Mouse (Mus musculus) heart, adult 2 months (tissue): ENCODE results near the gene Cyb5r2. TPM values are rescaled to one million over a fixed set of nuclear protein-coding genes. Genes with fewer than 3 reads are reported as not detected.

Source experiments
- DNase-seq, 2 experiments: peaks; one replicate each; pipeline ENCODE4 v3.0.0; 2021
- H3K27ac ChIP-seq: fragments of 200-600 bp; 2 replicates; pipeline ENCODE4 v1.8.1; 2022
- H3K27me3 ChIP-seq: fragments of 200-500 bp; 2 replicates; pipeline ENCODE4 v1.6.1; 2012; ENCODE audit warnings: mild to moderate bottlenecking, low read length, inconsistent platforms, mixed read lengths; ENCODE audit not compliant: control insufficient read depth, insufficient read depth
- H3K36me3 ChIP-seq: fragments of 200-500 bp; 2 replicates; pipeline ENCODE4 v1.6.1; 2012; ENCODE audit warnings: low read length, inconsistent platforms; ENCODE audit not compliant: control insufficient read depth, insufficient read depth
- H3K4me1 ChIP-seq: fragments of 200-500 bp; 2 replicates; pipeline ENCODE4 v1.6.1; 2011; ENCODE audit warnings: low read length; ENCODE audit not compliant: control insufficient read depth, insufficient read depth
- H3K4me3 ChIP-seq: fragments of 200-600 bp; 2 replicates; pipeline ENCODE4 v1.8.1; 2022
- H3K79me2 ChIP-seq: fragments of 200-500 bp; replicated peaks from 2 replicates; pipeline ENCODE4 v1.6.1; 2012; ENCODE audit warnings: mild to moderate bottlenecking, inconsistent platforms, low read length, moderate library complexity, mixed read lengths; ENCODE audit not compliant: control insufficient read depth, insufficient read depth
- H3K9ac ChIP-seq: fragments of 200-500 bp; 2 replicates; pipeline ENCODE4 v1.6.1; 2012; ENCODE audit warnings: low read depth, mild to moderate bottlenecking, control low read depth, inconsistent platforms, low read length, mixed read lengths
- CTCF ChIP-seq: fragments of 200-600 bp; IDR thresholded peaks from 2 replicates; pipeline ENCODE4 v1.8.1; 2022; ENCODE audit warnings: antibody characterized with exemption, mild to moderate bottlenecking, moderate library complexity
- EP300 ChIP-seq: fragments of 200-500 bp; IDR thresholded peaks from 2 replicates; pipeline ENCODE4 v1.6.1; 2011; ENCODE audit warnings: low read depth, low read length, control low read depth; ENCODE audit not compliant: insufficient read depth
- POLR2A ChIP-seq: fragments of 200-500 bp; IDR thresholded peaks from 2 replicates; pipeline ENCODE4 v1.6.1; 2011; ENCODE audit warnings: mild to moderate bottlenecking, low read depth, low read length, control low read depth; ENCODE audit not compliant: insufficient read depth
- WGBS: fragments of 180-500 bp; shearing (Covaris S2); methylation state at CpG from one replicate; pipeline ENCODE4 v1.1.7; 2018; 5-methylcytosine and 5-hydroxymethylcytosine counted together
- intact Hi-C: fragments of 180-260 bp; cut with DNase I; formaldehyde crosslinking; loops from one replicate; pipeline ENCODE4 v1.15.1; 2025
- polyA plus RNA-seq: library from polyadenylated mRNA; depleted of rRNA; stranded (reverse); fragments of >200 nt; gene quantifications from 2 replicates; pipeline ENCODE4 v1.2.3, GENCODE M21; 2012
- total RNA-seq, 2 experiments: library from RNA; stranded (reverse); gene quantifications; 2 replicates each; pipeline ENCODE4 v1.2.3; 2021

Gene Cyb5r2
- total and polyA plus RNA-seq, 3 experiments, result 0.08 TPM; not detected in 2

DNA sequence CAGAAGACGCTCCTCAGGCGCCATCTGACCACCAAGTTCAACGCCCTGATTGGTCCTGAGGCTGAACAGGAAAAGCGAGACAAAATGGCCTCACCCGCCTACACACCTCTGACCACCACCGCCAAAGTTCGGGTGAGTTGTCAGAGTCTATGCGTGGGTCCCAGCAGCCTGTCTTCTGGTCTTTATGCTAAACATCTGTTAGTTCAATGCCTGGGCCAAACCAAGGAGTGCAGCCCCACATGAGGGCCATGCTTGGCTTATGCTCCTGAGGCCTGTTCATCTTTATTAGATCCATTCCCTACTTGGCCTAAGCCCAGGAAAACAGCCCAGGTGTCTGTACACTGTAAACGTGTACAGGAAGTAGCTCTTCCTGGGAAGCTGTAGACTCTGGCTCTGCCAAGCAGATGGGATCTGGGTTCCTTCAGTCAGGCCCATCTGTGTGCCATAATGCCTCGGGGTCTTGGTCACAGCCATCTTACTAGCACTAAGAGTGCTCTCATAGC lies 14.8 kb downstream of the Cyb5r2 start:
- Histone ChIP-seq H3K9ac (no peak overlapping the region), H3K36me3 (no peaks in the 10 kb centered on the region), H3K79me2 (no peaks in the 10 kb centered on the region), H3K27me3 (no peaks in the 10 kb centered on the region), H3K27ac (no peak overlapping the region), H3K4me1 (no peaks in the 10 kb centered on the region), H3K4me3 (no peak overlapping the region)
- intact Hi-C loops, result loop anchor here (10.0 kb wide), 1 partner anchor 148 kb away; the partner anchor contains the start of gene Ppfibp2
- no peak for DNase-seq
- TF ChIP-seq CTCF, result no peak
- TF ChIP-seq POLR2A, result no peak
- TF ChIP-seq EP300, result no peak
- WGBS, result 80% methylated on average over 10 of the region's 10 CpGs

DNA sequence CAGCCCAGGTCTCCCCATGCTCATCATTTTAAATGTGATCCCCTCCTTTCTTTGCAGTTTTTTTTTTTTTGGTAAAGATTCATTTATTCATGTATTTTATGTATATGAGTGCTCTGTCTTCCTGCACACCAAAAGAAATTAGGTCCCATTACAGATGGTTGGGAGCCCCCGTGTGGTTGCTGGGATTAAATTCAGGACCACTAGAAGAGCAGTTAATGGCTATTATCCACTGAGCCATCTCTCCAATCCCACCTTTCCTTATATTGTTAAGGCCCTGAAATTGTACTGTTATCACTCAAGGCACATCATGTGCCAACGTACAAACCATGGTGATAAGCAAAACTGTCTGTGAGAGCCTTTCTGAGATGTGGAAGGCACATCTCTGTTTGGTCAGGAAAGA lies 19.1 kb downstream of the Cyb5r2 start:
- DNase-seq, result no peak
- Histone ChIP-seq H3K79me2 (no peaks in the 10 kb centered on the region), H3K36me3 (no peaks in the 10 kb centered on the region), H3K4me1 (no peaks in the 10 kb centered on the region), H3K4me3 (no peak overlapping the region), H3K9ac (no peak overlapping the region), H3K27me3 (no peaks in the 10 kb centered on the region), H3K27ac (no peak overlapping the region)
- 26% methylated on average over 2 of the region's 2 CpGs for WGBS
- intact Hi-C loops, result no loop called here
- TF ChIP-seq POLR2A, result no peak
- TF ChIP-seq EP300, result no peak
- peak; percentile 43 for TF ChIP-seq CTCF

DNA sequence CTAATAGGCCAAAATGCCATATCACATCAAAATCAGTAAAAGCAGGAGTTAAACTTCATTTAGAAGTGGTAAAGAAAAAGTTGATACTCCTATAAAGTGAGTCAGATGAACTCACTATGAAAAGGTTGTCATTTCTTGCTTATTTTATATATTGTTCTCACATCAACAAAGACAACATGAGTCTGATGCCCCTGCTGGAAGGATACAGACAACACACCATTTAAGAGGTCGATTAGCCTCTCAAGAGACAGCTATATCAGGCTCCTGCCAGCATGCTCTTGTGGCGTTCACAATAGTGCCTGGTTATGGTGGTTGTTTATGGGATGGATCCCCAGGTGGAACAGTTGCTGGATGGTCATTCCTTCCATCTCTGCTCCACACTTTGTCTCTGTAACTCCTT lies 24.7 kb downstream of the Cyb5r2 start:
- DNase-seq, result no peak
- 53% methylated on average over 2 of the region's 2 CpGs for WGBS
- peak; percentile 20 for TF ChIP-seq CTCF
- TF ChIP-seq EP300, result no peak

DNA sequence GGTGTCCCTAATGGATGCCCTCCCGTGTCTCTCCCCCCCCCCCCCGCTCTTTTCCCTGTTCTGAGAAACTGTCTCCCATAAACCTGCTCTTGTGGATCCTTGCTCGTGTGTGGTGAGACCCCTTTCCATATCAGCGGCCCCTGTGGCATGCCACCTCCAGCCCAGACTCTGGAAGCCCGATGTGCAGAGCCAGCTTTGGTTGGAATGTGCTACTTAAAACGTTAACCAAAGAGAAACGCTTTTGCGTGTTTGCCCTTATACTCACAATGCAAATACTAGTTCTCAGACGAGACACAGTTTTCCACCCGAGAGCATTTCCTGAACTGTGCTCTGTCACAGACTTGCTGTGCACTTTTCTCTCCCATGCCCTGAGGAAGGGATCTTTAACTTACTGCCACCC lies 27.2 kb downstream of the Cyb5r2 start:
- no peak for DNase-seq
- no peak overlapping the region for H3K4me3 ChIP-seq
- H3K27me3 ChIP-seq, result no peaks in the 10 kb centered on the region
- intact Hi-C loops, result no loop called here
- H3K9ac ChIP-seq, result no peak overlapping the region
- no peaks in the 10 kb centered on the region for H3K36me3 ChIP-seq
- H3K79me2 ChIP-seq, result no peaks in the 10 kb centered on the region
- WGBS, result 79% methylated on average over 10 of the region's 10 CpGs
- TF ChIP-seq EP300 (no peak), CTCF (no peak), POLR2A (no peak)
- no peaks in the 10 kb centered on the region for H3K4me1 ChIP-seq
- no peak overlapping the region for H3K27ac ChIP-seq

More for the DNA sequence above, 24.7 kb downstream of the Cyb5r2 start:
- Histone ChIP-seq H3K4me3 (no peak overlapping the region), H3K36me3 (no peaks in the 10 kb centered on the region), H3K79me2 (no peaks in the 10 kb centered on the region), H3K9ac (no peak overlapping the region), H3K27me3 (no peaks in the 10 kb centered on the region), H3K27ac (no peak overlapping the region), H3K4me1 (no peaks in the 10 kb centered on the region)
- intact Hi-C loops, result no loop called here

DNA sequence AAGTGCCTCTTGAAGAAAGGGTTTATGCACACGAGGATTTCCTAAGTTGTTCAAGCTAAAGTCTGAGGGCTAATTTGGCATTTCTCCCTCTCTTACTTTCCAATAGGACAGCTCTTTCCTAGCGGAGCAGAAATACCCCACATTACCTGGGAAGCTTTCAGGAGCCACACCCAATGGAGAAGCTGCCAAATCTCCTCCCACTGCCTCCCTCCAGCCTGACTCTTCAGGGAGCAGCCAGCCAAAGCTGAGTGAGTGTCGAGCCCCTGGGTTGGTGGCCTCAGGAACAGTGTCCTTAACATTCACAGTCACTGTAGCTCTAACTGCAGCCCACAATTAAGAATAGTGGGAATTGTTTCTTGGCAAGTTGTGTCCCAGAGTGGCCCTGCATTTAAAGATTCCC lies 30.3 kb downstream of the Cyb5r2 start:
- no peak overlapping the region for H3K9ac ChIP-seq
- no peak overlapping the region for H3K4me3 ChIP-seq
- intact Hi-C loops, result no loop called here
- H3K27ac ChIP-seq, result no peak overlapping the region
- no peak for DNase-seq
- no peaks in the 10 kb centered on the region for H3K27me3 ChIP-seq
- WGBS, result 52% methylated on average over 3 of the region's 3 CpGs
- no peaks in the 10 kb centered on the region for H3K79me2 ChIP-seq
- H3K36me3 ChIP-seq, result no peaks in the 10 kb centered on the region
- no peaks in the 10 kb centered on the region for H3K4me1 ChIP-seq
- TF ChIP-seq EP300 (no peak), POLR2A (no peak)

DNA sequence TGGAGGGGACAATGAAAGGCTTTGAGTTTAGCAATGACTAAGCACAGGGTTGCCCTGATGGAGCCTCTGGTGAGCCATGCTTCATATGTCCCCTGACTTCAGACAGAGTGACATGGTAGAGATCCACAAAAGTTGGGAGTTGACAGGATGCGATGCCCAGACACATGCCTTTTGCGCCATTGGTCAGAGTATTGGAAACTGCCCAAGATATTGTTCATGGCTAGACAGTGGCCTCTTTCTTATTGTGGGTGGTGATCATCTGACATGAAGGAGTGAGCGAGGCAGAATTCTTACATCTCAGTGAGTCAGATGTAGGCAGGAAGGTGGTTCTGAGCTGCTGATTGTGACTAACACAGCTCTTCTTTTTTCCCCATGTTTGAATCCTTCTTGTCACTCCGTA lies 35.3 kb downstream of the Cyb5r2 start:
- H3K36me3 ChIP-seq, result no peaks in the 10 kb centered on the region
- no peaks in the 10 kb centered on the region for H3K27me3 ChIP-seq
- 80% methylated on average over 4 of the region's 4 CpGs for WGBS
- TF ChIP-seq EP300 (no peak), POLR2A (no peak), CTCF (no peak)
- intact Hi-C loops, result no loop called here
- no peaks in the 10 kb centered on the region for H3K79me2 ChIP-seq
- no peak overlapping the region for H3K9ac ChIP-seq
- H3K27ac ChIP-seq, result no peak overlapping the region
- H3K4me1 ChIP-seq, result no peaks in the 10 kb centered on the region
- DNase-seq, result no peak
- no peak overlapping the region for H3K4me3 ChIP-seq

DNA sequence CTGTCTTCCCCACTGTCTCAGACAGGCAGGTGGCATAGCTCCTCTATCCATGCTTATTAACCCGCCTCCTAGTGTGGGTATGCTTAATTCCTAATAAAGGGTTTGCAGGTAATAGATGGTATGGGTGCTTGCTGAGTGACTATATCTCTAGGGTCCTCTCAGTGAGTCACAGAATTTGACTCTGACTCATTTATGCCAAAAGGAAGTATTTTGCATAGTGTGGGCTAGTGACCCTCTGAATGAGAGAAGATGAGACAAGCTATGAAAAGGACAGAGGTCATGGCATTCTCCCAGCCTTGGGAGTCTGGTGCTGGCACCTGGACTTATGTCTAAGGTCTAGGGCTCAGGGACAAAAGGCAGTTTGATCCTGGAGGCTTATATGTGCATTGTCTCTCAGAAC lies 37.1 kb downstream of the Cyb5r2 start:
- Histone ChIP-seq H3K36me3 (no peaks in the 10 kb centered on the region), H3K4me1 (no peaks in the 10 kb centered on the region), H3K9ac (no peak overlapping the region), H3K27me3 (no peaks in the 10 kb centered on the region), H3K79me2 (no peaks in the 10 kb centered on the region), H3K4me3 (no peak overlapping the region), H3K27ac (no peak overlapping the region)
- 84% methylated on average over 1 of the region's 1 CpGs for WGBS
- TF ChIP-seq EP300, result no peak
- TF ChIP-seq CTCF, result no peak
- no peak for TF ChIP-seq POLR2A
- intact Hi-C loops, result no loop called here
- DNase-seq, result no peak
